Mouse (Mus musculus) stomach, postnatal 0 days (tissue): ENCODE data around the gene Safb. TPM values are rescaled to one million over a fixed set of nuclear protein-coding genes. Genes with fewer than 3 reads are reported as not detected.

Source experiments
- ATAC-seq: fragments of 200-750 bp; cut with Nextera tagmentation; 2 replicates; pipeline ENCODE4 v1.8.0; 2017; ENCODE audit not compliant: low FRiP score, low TSS enrichment
- DNase-seq: peaks from one replicate; pipeline ENCODE4 v3.0.0-alpha.2; 2016; ENCODE audit warnings: low spot score
- H3K27ac ChIP-seq: fragments of 300-500 bp; sonication (generic); replicated peaks from 2 replicates; pipeline ENCODE4 v1.5.1; 2014; ENCODE audit warnings: mild to moderate bottlenecking, control low read depth
- H3K27me3 ChIP-seq: fragments of 300-500 bp; sonication (generic); 2 replicates; pipeline ENCODE4 v1.6.1; 2014; ENCODE audit warnings: low read length; ENCODE audit not compliant: control insufficient read depth, insufficient read depth
- H3K36me3 ChIP-seq: fragments of 300-500 bp; sonication (generic); 2 replicates; pipeline ENCODE4 v1.6.1; 2014; ENCODE audit warnings: low read length, mixed read lengths; ENCODE audit not compliant: control insufficient read depth, insufficient read depth
- H3K4me1 ChIP-seq: fragments of 300-500 bp; sonication (generic); replicated peaks from 2 replicates; pipeline ENCODE4 v1.6.1; 2014; ENCODE audit warnings: antibody characterized with exemption; ENCODE audit not compliant: control insufficient read depth, insufficient read depth
- H3K4me2 ChIP-seq: fragments of 300-500 bp; sonication (generic); replicated peaks from 2 replicates; pipeline ENCODE4 v1.6.1; 2014; ENCODE audit warnings: low read depth, mild to moderate bottlenecking, control low read depth, moderate library complexity
- H3K4me3 ChIP-seq: fragments of 300-500 bp; sonication (generic); 2 replicates; pipeline ENCODE4 v1.5.1; 2014; ENCODE audit warnings: low read depth, low read length, control low read depth
- H3K9ac ChIP-seq: fragments of 300-500 bp; sonication (generic); 2 replicates; pipeline ENCODE4 v1.6.1; 2014; ENCODE audit warnings: mild to moderate bottlenecking, low read length, control low read depth, mixed read lengths
- H3K9me3 ChIP-seq: fragments of 300-500 bp; sonication (generic); 2 replicates; pipeline ENCODE4 v1.6.1; 2016; ENCODE audit warnings: low read length; ENCODE audit not compliant: control insufficient read depth
- CTCF ChIP-seq: IDR thresholded peaks from 2 replicates; pipeline ENCODE4 v1.5.1; 2016; ENCODE audit warnings: antibody characterized with exemption, low read depth, mild to moderate bottlenecking, moderate library complexity
- EP300 ChIP-seq: optimal IDR thresholded peaks from 2 replicates; pipeline ENCODE3; 2016; ENCODE audit warnings: antibody characterized with exemption
- WGBS: fragments of 180-500 bp; shearing (Covaris S2); extraction: QIAGEN DNeasy Blood & Tissue Kit; methylation state at CpG from one replicate; pipeline ENCODE4 v1.1.7; 2014; 5-methylcytosine and 5-hydroxymethylcytosine counted together
- polyA plus RNA-seq: library from polyadenylated mRNA; unstranded; fragments of >200 nt; fragmentation: Nextera tagmentation; extraction: Ambion mirVana; gene quantifications from 2 replicates; pipeline ENCODE4 v1.2.1, GENCODE M21; 2015

Gene Safb
- polyA plus RNA-seq, 1 experiment from 2014 or later, result 34.7 TPM

- Histone ChIP-seq H3K9me3 (no peaks in the 10 kb centered on the region), H3K4me3 (no peak overlapping the region), H3K27me3 (no peaks in the 10 kb centered on the region), H3K4me2 (no peak overlapping the region), H3K27ac (no peak overlapping the region), H3K4me1 (no peaks in the 10 kb centered on the region), H3K36me3 (no peaks in the 10 kb centered on the region), H3K9ac (no peak overlapping the region)
- TF ChIP-seq CTCF (peak; percentile 31; the same call in 1 of the 2 replicates), EP300 (no peak)
- ATAC-seq (no peak), DNase-seq (peak; percentile 12)
- 82% methylated on average over 3 of the region's 3 CpGs for WGBS
These were observed 40.9 kb upstream of the Safb start for GRCm38 (mm10) chr17:56543684-56544224.

- peak; percentile 12 for DNase-seq
- Histone ChIP-seq H3K9ac (no peak overlapping the region), H3K4me3 (no peak overlapping the region), H3K36me3 (no peaks in the 10 kb centered on the region), H3K4me2 (no peak overlapping the region), H3K27ac (no peak overlapping the region), H3K27me3 (no peaks in the 10 kb centered on the region), H3K9me3 (no peaks in the 10 kb centered on the region), H3K4me1 (no peaks in the 10 kb centered on the region)
- no peak for ATAC-seq
- WGBS, result 74% methylated on average over 7 of the region's 7 CpGs
- TF ChIP-seq CTCF (no peak), EP300 (no peak)
These were observed 39.8 kb upstream of the Safb start for GRCm38 (mm10) chr17:56544699-56545387.

DNA sequence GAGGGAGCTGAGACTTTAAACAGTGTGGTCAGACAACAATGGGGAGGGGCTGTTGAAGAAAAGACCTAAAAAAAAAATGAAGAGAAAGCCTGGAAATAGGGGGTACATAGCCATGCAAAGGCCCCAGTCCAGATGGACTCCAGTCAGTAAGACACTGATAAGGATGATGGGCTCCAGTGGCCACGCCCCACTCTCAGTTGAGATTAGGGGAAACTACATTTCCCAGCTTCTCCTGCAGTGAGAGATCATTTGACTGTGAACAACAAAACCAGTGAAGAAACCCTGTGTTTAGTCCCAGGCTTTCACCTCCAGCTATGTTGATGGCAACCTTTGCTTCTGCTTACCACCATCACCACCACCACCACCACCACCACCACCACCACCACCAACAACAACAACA is 38.7 kb upstream of the Safb start:
- Histone ChIP-seq H3K36me3 (no peaks in the 10 kb centered on the region), H3K4me1 (no peaks in the 10 kb centered on the region), H3K9ac (no peak overlapping the region), H3K27ac (no peak overlapping the region), H3K4me3 (no peak overlapping the region), H3K4me2 (no peak overlapping the region), H3K27me3 (no peaks in the 10 kb centered on the region), H3K9me3 (no peaks in the 10 kb centered on the region)
- DNase-seq, result no peak
- ATAC-seq, result no peak
- WGBS, result 75% methylated on average over 1 of the region's 1 CpGs
- TF ChIP-seq CTCF, result no peak
- no peak for TF ChIP-seq EP300

DNA sequence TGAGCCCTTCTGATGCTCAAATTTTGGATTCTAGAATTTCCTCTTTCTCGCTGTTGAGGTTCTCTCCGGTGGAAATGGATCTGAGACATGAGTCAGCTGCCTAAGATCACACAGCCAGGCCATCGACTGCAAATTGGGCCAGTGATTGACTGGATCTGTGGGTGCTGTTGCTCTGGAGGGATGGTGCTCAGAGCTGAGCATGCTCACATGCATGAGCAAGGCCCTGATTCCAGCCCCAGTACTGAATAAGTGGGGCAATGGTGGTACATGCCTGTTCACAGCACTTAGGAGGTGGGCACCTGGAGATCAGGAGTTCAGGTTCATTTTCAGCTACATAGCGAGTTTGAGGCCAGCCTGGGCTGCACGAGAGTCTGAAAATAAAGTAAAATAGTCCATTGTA is 38.0 kb upstream of the Safb start:
- Histone ChIP-seq H3K4me3 (no peak overlapping the region), H3K36me3 (no peaks in the 10 kb centered on the region), H3K4me2 (no peak overlapping the region), H3K9ac (no peak overlapping the region), H3K4me1 (no peaks in the 10 kb centered on the region), H3K27me3 (no peaks in the 10 kb centered on the region), H3K9me3 (no peaks in the 10 kb centered on the region), H3K27ac (no peak overlapping the region)
- DNase-seq (peak; percentile 10), ATAC-seq (no peak)
- 82% methylated on average over 5 of the region's 5 CpGs for WGBS
- TF ChIP-seq CTCF (no peak), EP300 (no peak)

DNA sequence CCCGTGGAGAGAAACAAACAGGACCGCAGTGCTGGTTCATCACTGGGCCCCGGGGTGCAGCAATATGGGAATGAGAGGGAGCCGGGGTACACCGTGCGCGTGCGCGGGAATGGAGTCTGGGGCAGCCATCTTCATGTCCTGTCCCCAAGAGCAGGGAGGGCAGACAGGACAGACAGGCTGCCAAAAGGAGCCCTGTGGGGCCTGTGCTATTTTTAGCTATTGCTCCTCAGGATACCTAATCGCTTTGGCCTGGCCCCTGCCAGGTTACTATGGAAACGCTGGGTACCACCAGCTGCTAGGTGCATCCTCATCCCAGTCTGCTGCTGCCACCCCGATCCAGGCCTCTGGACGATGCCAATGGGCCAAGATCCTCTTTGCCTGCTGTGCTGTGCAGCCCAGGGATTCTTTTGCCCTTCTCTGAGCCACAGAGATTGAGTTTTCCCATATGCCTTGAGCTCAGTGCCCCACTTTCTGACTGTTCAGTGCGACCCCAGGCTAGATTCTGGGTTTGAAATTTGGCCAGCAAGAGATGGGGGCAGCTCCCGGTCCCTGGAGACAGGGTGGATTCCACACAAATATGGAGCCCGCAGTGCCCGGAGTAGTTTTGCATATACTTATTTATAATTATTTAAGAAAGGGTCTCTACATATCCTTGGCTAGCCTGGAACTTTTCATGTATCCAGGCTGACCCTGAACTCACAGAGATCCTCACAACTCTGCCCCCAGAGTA is 37.3 kb upstream of the Safb start:
- peak; percentile 11 for DNase-seq
- WGBS, result 68% methylated on average over 17 of the region's 17 CpGs

More for the DNA sequence above, 37.3 kb upstream of the Safb start:
- TF ChIP-seq CTCF (no peak), EP300 (no peak)
- no peaks in the 10 kb centered on the region for H3K4me1 ChIP-seq
- H3K9me3 ChIP-seq, result no peaks in the 10 kb centered on the region
- no peak for ATAC-seq
- H3K9ac ChIP-seq, result no peak overlapping the region
- H3K4me3 ChIP-seq, result no peak overlapping the region
- no peaks in the 10 kb centered on the region for H3K36me3 ChIP-seq
- H3K27me3 ChIP-seq, result no peaks in the 10 kb centered on the region
- no peak overlapping the region for H3K27ac ChIP-seq
- no peak overlapping the region for H3K4me2 ChIP-seq
